Mouse (Mus musculus) hindlimb bud, embryonic 11.5 days (tissue): ENCODE data around the gene Echs1.
"Not testable (repeated sequence)": the region's sequence is repeated elsewhere in the genome, so short reads cannot be mapped to it uniquely, and the experiment has no call there.

Source experiments
- DNase-seq: peaks from one replicate; pipeline ENCODE4 v3.0.0-alpha.2; 2012; ENCODE audit warnings: low read depth, low spot score; ENCODE audit errors: extremely low spot score

Echs1 gene

GRCm38 (mm10) chr7:140116329-140117054 lies at the start of gene Echs1:
Echs1 (minus strand) TSS chr7:140116476.
- DNase-seq = no peak

- DNase-seq = no peak
These were observed 48.4 kb upstream of the Echs1 start, which contains the start of gene Olfr522 for GRCm38 (mm10) chr7:140164664-140165063. Olfr522 (minus strand) TSS chr7:140164764.

GRCm38 (mm10) chr7:140160363-140160762 lies 44.1 kb upstream of the Echs1 start:
- DNase-seq = no peak

DNA sequence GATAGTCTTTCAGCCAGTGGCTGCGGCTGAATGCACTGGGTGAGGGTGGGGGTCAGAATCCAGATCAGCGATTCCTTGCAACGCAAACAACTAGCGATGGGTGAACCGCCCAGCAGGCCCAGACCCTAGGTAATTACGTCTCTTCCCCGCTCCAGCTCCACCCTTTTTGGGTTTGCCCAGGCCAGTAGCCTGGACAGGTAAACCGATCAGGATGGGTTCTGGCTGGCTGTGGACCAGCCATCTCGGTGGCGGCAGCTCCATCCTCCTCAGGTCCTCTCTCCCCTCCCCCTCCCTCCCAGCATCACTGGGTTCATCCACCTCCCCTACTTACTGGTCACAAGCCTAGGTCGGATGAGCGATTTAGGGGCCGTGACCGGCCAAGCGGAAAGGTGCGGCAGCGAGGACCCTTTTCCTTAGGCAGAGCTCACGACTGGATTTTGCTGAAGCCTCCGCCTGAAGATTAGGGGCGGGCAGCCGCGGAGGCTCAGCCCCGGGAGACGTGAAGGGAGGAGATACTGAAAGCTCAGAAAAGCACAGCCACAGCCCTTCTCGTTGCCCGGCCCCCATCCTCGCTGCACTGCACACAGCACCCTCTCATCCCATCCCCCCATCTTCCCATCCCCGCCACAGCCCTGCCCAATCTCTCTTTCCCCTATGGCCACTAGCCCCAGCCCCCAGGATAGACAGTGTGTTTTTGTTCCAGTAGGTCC lies 38.1 kb upstream of the Echs1 start, which contains the start of gene Sprn:
TSS of gene Sprn (minus strand) at position 660 of the 710 bp plus-strand sequence.
- no peak for DNase-seq

- no peak for DNase-seq
These were observed 37.5 kb upstream of the Echs1 start for GRCm38 (mm10) chr7:140153829-140154217.

DNA sequence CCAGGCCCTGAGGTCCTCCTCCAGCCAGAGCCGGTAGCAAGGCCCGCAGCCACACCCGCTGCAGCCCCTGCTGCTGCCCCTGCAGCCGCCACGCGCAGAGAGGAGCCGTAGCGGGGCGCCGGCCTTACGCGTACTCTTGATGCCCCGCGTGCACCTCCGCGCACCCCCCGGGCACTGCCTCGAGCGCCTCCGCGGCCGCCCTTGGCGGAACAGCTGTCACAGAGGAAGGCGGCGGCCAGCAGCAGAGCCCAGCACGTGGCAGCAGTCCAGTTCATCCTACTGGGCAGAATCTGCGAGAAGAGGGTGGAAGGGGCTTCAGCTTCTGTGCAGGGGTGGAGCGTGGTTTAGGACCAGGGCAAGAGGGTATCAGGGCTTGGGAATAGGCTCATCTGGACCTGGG lies 37.1 kb upstream of the Echs1 start:
- no peak for DNase-seq

GRCm38 (mm10) chr7:140144550-140144949 lies 28.3 kb upstream of the Echs1 start:
- no peak for DNase-seq

GRCm38 (mm10) chr7:140141350-140141749 lies 25.1 kb upstream of the Echs1 start:
- no peak for DNase-seq

DNA sequence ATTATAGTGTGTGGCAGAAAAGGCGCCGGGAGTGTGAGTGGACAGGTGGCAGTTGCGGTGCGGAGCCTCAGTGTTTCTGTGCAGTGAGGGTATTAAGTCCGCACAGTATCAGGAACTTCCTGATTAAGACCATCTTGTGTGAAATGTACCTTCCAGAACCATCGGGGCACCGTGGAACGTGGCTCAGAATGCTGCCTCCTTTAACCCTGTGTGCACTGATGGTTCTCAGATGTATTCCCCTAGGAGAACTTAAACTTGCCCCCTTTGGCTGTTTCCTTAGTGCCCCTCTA lies 21.7 kb upstream of the Echs1 start:
- DNase-seq = no peak

GRCm38 (mm10) chr7:140137135-140138020 lies 21.1 kb upstream of the Echs1 start, which contains the start of gene Mtg1:
Mtg1 (plus strand) TSS chr7:140137564.
- DNase-seq = peak; percentile 76

DNA sequence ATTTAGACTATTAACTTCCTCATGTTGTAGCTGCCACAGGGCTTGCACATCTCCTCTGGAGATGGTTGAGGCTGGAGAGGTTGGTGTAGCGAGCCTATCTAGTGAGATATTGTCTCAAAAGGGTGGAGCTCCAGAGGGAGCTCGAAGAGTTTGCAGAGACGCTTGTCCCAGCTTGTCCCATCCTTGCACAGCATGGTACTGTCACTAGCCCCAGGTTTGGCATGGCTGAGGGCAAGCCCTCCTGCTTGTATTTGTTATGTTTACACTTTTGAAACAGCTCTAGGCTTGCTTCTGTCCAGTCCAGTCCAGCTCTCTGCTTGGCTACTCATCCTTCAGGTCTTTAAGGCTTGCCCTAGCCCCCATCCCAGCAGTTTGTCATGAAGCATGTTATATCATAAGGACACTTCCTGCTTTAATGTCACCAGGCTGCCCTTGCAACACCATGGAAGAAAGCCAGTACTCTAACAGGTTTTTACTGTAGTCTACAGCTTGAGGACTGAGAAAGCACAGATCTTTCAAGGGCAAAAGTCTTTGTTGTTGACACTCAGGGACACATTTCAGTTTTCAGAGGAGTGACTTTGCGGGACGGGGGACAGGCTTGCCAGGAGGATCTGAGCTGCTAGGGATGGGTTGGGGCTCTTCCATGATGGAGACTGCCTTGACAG lies 19.0 kb upstream of the Echs1 start:
- no peak for DNase-seq

- not testable (repeated sequence) for DNase-seq
These were observed 17.8 kb upstream of the Echs1 start for GRCm38 (mm10) chr7:140134033-140134432.

DNA sequence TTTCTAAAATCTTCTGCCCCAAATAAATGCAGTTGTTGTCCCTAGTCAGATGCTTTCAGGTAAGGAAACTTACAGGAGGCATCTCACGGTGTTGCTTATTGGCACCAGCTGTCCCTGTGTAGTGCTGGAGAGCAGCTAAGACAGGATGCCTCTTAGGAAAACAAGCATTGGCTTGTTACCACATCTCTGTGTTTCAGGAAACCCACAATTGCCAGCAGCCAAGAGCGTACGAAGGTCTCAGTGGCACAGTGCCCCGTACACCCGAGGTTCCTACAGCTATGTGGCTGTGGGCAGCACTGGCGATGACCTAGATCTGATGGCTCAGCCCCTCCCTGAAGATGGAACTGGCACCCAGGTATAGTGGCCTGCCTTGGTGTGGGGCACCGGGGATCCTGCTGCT lies 15.9 kb upstream of the Echs1 start:
- DNase-seq = not testable (repeated sequence)

DNA sequence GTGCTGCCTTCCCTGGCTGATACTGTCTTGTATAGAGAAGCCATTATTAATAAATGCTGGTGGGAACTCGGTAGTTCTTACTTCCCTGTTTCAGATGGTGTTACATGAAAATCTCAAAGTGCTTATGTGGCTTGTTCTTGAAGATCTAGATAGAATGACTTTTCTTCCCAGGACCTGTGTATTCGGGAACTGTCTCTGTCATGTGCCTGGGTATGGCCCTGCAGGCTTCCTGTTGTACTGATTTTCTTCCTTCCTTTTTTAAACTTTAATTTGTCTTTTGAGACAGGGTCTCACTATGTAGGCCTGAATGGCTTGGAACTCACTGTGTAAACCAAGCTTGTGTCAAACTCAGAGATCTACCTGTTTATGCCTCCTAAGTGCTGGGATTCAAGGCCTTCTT lies 11.6 kb upstream of the Echs1 start:
- DNase-seq = no peak

DNA sequence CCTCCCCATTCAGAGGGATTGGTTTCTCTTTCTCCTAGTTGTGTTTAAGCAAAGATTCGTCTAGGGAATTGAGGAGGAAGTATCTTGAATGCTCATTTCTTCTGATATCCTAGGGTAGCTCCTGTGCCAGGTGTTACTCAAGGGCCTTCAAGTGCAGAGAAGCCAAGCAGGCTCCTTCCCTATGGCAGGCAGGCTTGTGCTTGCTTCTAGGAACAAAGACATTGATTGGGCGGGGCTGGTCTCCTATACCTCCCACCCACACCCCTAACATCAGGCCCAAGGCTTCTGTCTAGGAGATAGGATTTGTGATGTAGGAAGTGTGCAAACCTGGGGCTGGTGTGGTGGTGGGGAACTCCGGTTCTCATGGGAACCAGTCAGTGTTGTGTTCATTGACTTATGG lies 10.7 kb upstream of the Echs1 start:
- no peak for DNase-seq

DNA sequence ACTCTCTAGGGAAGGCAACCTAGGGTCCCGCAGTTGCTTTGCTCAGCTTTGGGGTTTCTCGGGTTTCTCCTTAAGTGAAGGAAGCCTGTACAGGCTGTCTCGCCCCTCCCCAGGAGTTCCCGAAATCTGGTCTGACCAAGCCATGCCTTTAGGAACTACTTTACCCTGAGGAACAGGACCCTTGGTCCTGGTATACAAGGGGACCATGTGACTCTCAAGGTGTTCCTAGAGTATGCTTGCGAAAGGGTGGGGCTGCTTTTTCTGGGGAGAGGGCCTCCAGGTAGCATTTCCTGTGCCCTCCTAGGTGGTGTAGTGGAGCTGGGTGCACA lies 9.7 kb upstream of the Echs1 start:
- no peak for DNase-seq

DNA sequence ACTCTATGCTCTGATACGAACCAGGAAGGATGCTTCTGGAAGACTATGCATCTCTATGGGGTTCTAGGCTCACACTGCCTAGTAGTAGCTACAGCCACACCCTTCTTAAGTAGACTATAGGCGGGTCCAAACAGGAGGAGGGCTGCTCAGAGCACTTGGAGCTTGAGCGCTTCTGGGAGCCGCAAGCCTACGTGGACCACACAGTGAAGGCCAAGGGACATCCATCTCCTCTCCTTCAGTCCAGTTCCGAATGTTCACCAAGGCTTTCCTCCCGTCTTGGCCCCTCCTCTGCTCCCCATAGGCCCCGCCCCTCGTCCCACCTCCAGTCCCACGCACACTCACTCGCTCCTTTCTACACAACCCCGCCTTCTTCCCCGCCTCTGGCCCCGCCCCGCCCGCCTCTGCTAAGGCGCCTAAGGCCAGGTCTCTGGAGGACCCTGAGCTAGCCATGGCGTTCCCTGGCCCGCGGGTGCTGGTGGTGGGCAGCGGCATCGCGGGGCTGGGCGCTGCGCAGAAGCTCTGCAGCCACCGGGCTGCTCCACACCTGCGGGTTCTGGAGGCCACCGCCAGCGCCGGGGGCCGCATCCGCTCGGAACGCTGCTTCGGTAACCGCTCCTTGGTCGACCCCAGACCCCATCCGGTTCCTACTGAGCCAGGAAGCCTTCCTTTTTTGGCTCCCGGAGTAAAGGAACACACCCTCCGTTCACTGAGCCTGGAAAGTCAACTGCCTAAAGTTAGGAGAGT lies 9.2 kb upstream of the Echs1 start:
- DNase-seq = no peak

- DNase-seq = no peak
These were observed 8.1 kb upstream of the Echs1 start for GRCm38 (mm10) chr7:140124382-140124781.

DNA sequence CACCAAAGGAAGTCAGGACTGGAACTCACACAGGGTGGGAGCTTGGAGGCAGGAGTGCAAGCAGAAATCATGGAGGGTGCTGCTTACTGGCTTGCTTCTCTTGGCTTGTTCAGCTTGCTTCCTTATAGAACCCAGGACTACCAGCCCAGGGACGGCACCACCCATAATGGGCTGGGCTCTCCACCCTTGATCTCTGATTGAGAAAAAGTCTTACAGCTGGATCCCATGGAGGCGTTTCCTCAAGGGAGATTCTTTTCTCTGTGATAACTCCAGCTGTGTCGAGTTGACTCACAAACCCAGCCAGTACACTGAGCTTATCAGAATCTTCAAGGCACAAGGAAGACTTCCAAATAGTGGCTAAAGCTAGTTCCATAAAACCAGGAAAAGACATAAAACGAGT lies 6.5 kb upstream of the Echs1 start:
- no peak for DNase-seq

DNA sequence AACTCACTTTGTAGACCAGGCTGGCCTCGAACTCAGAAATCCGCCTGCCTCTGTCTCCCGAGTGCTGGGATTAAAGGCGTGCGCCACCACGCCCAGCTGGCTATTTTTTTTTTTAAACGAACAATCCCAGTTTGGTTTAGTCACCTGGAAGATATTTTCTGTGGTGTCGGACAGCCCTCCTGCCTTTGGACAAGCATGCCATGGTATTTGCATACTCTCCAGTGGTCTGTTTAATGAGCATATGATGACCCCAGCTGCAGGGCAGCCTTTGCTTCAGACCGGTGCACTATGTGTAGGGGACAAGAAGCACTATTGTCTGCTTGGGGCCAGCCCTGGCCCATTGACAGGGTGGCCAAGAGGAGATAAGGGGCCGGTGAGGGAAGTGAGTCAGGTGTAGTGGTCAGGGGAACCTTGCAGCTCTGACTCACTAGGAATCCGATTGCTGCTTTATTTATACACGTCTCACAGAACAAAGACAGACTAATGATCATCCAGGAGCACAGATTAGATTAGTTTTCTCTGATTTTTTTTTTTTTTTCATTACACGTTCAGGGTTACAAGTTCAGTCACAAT lies 5.1 kb upstream of the Echs1 start:
- no peak for DNase-seq
